Mouse (Mus musculus): Measurements from ENCODE around the gene Il11ra2.
"Not testable (repeated sequence)": the region's sequence is repeated elsewhere in the genome, so short reads cannot be mapped to it uniquely, and the experiment has no call there.

Gene Il11ra2

DNA sequence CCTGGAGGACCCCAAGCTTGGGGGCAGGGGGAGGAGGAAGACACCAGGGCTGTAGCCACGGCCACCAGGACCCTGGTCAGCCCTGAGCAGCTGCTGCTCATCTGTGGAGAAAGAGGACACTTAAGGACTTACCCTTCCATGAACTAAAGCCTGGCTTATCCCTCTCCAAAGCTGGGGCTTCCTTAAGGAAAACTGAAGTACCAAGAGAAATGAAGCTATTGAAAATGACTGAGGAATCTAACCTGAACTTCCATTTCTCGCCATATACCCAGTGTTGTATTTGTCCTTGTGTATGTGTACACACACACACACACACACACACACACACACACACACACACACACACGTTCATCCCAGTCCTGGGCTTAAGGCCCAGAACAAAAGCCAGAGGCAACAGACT lies at the start of gene Il11ra2:
Il11ra2 (minus strand) TSS at position 101 of the 400 bp plus-strand sequence.
- not testable (repeated sequence) for DNase-seq

- DNase-seq = not testable (repeated sequence)
These were observed 20.5 kb upstream of the Il11ra2 start for GRCm38 (mm10) chr4:42682183-42682524.

DNA sequence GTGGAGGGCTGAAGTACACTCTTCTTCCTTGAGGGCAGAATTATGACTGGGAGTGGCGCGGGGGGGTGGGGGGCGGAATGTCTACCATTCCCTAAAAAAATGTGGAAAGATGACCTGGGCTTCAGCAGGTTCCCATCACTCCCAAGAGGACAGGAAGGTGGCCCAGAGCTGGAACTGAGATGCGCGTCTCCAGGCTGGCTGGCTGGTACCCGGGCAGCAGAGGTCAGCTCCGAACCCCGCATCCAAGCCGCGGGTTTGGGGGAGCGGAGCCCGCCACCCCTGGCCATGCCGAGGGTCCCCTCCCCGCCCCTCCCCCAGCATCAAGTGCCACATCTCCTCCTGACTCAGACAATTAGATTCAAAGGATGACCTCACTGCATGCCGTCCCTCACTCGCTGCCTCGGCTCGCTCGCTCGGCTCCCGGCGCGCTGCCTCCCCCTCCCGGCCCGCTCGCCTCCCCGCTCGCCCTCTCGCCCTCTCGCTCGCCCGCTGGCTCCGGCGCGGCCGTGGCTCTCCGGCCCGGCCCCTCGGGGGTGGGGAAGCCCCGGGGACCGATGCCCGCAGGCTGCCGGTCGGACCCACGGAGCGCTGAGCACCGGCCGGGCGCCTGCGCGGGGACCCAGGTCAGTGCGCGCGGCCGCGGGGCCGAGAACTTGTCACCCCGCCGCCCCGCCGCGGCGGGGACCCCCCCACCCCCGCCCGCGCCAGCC lies 19.9 kb upstream of the Il11ra2 start:
- not testable (repeated sequence) for DNase-seq

DNA sequence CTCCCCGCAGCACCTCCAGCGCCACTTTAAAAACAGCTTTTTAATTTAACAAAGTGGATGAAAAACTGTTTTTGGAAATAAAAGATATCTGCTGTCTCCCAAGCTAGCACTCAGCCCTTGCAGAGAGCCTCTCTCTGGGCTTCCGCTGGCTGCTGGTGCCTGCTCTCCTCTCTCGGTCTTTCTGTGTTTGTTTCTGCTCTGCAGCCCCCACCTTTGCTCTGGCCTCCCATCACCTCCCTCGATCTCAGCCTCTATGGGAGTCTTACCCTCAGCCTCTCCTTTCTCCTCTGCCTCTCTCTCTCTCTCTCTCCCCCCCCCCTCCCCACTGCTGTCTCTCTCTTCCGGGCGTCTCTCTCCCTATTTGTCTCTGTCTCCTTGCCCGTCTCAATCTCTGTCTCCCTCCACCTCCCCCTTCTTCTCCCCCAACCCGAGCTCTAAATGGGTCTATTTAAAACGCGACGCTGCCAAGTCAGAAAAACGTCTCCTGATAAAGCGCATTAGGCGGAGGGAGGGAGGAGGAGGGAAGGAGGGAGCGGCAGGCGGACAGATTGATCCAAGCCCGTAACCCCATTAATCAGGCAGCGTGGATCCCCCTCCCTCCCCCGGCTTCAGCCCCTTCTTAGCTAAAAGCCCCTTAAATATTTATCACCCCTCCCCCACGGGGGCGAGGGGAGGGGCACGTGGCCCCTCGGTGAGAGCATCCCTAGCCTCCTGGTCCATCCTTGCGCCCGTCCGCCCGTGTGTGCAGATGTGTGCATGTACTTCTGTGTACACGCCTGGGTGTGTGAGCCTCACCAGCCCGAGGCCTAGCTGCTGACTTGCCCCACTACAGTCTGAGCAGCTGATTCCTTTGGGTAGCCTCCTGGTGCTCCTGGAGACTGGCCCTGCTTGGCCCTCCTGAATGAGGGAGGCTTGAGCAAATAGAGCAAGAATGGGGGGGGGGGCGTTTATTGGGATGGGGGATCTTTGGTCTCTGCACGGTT lies 19.0 kb upstream of the Il11ra2 start:
- DNase-seq = not testable (repeated sequence)

DNA sequence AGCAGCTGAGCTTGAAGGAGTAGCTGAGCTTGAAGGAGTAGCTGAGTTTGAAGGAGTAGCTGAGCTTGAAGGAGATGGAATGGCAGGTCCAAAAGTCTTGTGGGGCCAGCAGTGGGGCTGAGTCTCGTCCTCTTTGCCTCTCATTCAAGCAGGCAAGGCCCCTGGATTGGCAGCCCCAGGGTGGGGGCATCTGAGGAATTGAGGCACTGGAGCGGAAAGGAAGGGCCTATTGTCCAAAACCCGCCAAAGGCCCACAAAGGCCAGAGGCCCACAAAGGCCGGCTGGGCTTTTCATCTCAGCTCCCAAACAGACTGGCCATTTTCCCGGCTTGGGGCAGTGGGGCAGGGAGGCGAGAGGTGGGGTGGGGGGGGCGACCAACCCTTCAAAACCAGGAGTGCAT lies 17.7 kb upstream of the Il11ra2 start:
- not testable (repeated sequence) for DNase-seq

GRCm38 (mm10) chr4:42675415-42675814 lies 13.7 kb upstream of the Il11ra2 start:
- not testable (repeated sequence) for DNase-seq

DNA sequence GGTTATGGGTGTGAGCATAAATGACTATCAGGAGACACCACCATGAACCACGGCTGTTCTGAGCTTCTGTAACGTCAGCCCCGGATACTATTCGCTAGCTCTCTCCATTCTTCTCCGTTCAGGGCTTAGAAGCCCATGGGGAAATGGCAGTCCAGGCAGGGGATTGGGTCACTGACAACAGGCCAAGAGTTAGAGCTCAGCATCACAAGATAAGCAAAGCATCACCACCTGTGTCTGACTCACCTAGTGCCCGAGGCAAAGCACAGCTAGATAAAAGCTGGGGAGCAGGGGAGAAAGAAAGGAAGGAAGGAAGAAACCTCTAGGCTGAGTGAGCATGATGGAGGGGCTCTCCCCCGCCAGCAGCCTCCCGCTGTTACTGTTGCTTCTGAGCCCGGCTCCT lies 6.7 kb downstream of the Il11ra2 start, which contains the start of gene Ccl27b:
Ccl27b (plus strand) TSS at position 301 of the 400 bp plus-strand sequence.
- not testable (repeated sequence) for DNase-seq

DNA sequence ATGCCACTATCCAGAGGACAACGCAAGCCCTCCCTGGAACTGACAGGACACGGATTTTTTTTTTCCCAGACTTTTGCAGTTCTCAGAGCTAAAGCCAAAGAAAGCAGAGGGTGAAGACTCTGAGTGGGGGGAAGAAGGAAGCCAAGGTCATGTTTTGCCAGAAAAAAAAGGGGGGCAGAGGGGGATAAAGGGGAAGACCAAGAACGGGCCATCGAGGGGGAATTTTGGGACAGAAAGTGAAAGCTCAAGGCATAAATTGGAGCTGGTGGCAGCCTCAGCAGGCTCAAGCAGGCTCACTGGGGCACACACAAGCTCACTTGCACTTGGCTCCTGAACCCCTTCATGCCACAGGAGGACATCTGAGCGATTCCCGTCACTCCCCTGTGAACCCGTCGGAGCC lies 32.3 kb downstream of the Il11ra2 start, which contains the start of gene Gm2564:
Gm2564 (plus strand) TSS at position 301 of the 400 bp plus-strand sequence.
- DNase-seq = not testable (repeated sequence)

- DNase-seq = not testable (repeated sequence)
These were observed 49.8 kb downstream of the Il11ra2 start, which contains the start of gene Gm10591 for GRCm38 (mm10) chr4:42611895-42612294. Gm10591 (plus strand) TSS chr4:42612195.

Measured in lung, postnatal 36 days (tissue).